Mouse (Mus musculus): ENCODE results near the gene Foxn4.

Gene Foxn4

GRCm38 (mm10) chr5:114279382-114280143 is 6.0 kb upstream of the Foxn4 start:
- DNase-seq (ENCODE audit: inconsistent ontology term) = no peak

- no peak for DNase-seq (ENCODE audit: inconsistent ontology term)
These were observed 2.4 kb upstream of the Foxn4 start for GRCm38 (mm10) chr5:114275991-114276390.

- no peak for DNase-seq (ENCODE audit: inconsistent ontology term)
These were observed 1.7 kb upstream of the Foxn4 start for GRCm38 (mm10) chr5:114275339-114275738.

- DNase-seq (ENCODE audit: inconsistent ontology term) = peak; percentile 52
These were observed 3.6 kb downstream of the Foxn4 start for GRCm38 (mm10) chr5:114269984-114270383.

- DNase-seq (ENCODE audit: inconsistent ontology term) = no peak
These were observed 4.1 kb downstream of the Foxn4 start for GRCm38 (mm10) chr5:114269499-114269898.

GRCm38 (mm10) chr5:114268646-114269045 is 5.0 kb downstream of the Foxn4 start:
- peak; percentile 16 for DNase-seq (ENCODE audit: inconsistent ontology term)

DNA sequence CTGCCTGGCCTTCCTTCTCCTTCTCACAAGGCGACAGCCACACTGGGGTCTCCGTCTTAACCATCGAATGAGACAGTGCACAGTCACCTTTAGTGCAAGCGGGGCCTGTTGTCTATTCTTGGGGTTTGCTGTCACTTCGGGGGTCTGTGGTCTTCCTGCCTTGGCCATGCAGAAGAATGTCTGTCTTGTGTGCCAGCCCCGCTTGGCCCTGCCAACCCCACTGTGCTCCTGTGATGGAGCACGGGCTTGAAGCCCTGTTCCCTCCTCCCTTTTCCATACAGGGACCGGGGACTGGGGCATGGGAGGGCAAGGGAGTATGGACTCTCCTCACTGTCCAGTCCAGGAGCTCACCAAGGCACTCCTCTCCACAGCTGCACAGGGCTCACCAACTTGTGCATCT is 8.8 kb downstream of the Foxn4 start:
- DNase-seq (ENCODE audit: inconsistent ontology term) = no peak

DNA sequence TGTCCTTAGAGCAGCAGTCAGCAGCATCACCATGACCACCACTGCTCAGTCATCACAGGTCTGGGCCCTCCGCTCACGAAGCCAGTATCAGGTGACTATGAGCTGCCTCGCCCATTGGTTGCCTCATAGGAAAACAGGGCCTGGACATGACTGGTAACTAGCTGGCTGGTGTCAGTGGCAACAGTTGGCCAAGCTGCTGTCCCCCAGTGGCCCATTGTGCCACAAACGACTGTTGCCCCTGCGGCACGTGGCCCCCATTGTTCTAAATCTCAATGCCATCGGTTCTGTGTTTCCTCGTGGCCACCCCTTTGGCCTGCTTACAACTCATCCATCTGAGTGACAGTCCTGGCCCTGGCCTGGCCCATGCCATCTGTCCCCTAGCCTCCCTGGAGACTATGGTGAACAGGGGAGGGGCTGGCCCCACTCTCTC is 9.6 kb downstream of the Foxn4 start:
- no peak for DNase-seq (ENCODE audit: inconsistent ontology term)

GRCm38 (mm10) chr5:114261494-114261893 is 12.1 kb downstream of the Foxn4 start:
- DNase-seq (ENCODE audit: inconsistent ontology term) = no peak

GRCm38 (mm10) chr5:114259495-114259894 is 14.1 kb downstream of the Foxn4 start:
- no peak for DNase-seq (ENCODE audit: inconsistent ontology term)

- DNase-seq (ENCODE audit: inconsistent ontology term) = peak; percentile 62
These were observed 25.4 kb downstream of the Foxn4 start for GRCm38 (mm10) chr5:114248174-114248589.

GRCm38 (mm10) chr5:114246465-114246864 is 27.1 kb downstream of the Foxn4 start:
- DNase-seq (ENCODE audit: inconsistent ontology term) = no peak

- DNase-seq (ENCODE audit: inconsistent ontology term) = no peak
These were observed 33.9 kb downstream of the Foxn4 start for GRCm38 (mm10) chr5:114239737-114240136.

GRCm38 (mm10) chr5:114238924-114239323 is 34.7 kb downstream of the Foxn4 start:
- DNase-seq (ENCODE audit: inconsistent ontology term) = no peak

- DNase-seq (ENCODE audit: inconsistent ontology term) = no peak
These were observed 44.7 kb downstream of the Foxn4 start for GRCm38 (mm10) chr5:114228901-114229300.

GRCm38 (mm10) chr5:114226051-114226450 is 47.6 kb downstream of the Foxn4 start:
- DNase-seq (ENCODE audit: inconsistent ontology term) = no peak

GRCm38 (mm10) chr5:114218771-114219170 is 54.8 kb downstream of the Foxn4 start:
- DNase-seq (ENCODE audit: inconsistent ontology term) = no peak

- no peak for DNase-seq (ENCODE audit: inconsistent ontology term)
These were observed 60.4 kb downstream of the Foxn4 start for GRCm38 (mm10) chr5:114213183-114213582.

DNA sequence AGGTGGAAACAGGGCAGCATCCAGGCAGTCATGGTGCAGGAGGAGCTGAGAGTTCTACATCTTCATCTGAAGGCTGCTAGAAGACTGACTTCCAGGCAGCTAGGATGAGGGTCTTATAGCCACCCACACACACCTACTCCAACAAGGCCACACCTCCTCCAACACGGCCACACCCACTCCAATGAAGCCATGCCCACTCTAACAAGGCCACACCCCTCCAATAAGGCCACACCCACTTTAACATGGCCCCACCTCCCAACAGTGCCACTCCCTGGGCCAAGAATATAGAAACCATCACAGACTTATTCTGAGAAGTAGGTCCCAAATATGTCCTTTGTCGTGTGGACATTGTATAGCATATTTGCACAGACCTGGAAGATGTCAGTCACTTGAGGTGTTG is 67.4 kb downstream of the Foxn4 start:
- DNase-seq (ENCODE audit: inconsistent ontology term) = no peak
